Mouse (Mus musculus) kidney, adult 2 months (tissue): ENCODE results near the gene Gas6.

Experiments
- CTCF ChIP-seq: fragments of 200-500 bp; conservative IDR thresholded peaks from 2 replicates; pipeline ENCODE4 v1.5.1; 2011; ENCODE audit warnings: low read depth, mild to moderate bottlenecking, control low read depth, low read length, moderate library complexity, mixed read lengths; ENCODE audit not compliant: insufficient read depth, insufficient read length
- POLR2A ChIP-seq: fragments of 200-500 bp; IDR thresholded peaks from one replicate; pipeline ENCODE4 v1.6.1; 2011; ENCODE audit warnings: low read depth, low read length, control low read depth

GRCm38 (mm10) chr8:13420970-13421369 is 73.3 kb downstream of the Gas6 start:
- TF ChIP-seq CTCF (no peak), POLR2A (no peak)
